Mouse (Mus musculus) erythroblast, embryonic 14.5 days (primary cell): Measurements from ENCODE around the gene 1110051M20Rik.

Experiments
- GATA1 ChIP-seq: IDR thresholded peaks from 2 replicates; pipeline ENCODE4 v1.6.1; 2012; ENCODE audit warnings: low read length, inconsistent platforms, mixed read lengths
- TAL1 ChIP-seq: IDR thresholded peaks from 3 replicates; pipeline ENCODE4 v1.6.1; 2012; ENCODE audit warnings: low read length, inconsistent platforms, mixed read lengths

DNA sequence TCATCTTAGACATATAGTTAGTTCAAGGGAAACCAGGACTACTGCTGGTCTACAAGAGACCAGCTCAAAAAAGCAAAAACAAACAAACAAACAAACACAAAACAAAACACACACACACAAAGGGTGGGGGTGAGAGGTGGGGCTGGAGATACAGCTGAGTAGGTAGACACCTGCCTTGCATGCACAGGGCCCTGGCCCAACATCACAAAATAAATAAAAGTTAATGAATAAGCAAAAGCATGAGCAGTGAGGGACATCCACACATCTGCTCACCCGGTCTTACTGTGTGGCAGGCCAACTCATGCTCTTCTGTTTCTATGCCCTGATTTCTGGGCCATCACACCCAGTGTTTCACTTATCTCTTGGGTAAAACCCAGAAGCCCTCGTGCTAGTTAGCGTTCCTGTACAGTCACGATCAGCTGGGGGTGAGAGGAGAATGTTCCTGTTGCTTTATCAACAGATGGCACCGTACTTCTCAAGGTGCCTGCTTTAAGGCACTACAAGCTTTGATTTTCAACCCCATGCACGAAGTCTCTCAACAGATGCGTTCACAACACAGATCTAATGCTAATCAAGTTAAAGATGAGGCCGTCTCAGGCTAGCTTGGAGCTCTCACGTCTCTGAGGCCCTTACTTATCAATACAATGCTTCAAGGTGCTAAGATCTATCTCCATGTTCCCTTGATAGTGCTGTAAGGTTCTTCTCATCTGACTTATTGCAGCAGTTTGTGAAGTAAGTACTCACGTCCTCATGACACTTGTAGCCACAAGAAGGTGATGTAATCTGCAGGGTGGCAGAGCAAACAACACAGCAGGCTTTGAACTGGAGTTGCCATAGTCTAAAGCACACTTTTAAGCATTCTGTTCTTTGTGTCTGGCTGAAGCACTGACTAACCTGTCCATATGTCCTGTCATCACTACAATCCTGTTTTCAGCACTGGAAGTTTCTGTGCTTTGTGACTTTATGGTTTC, 123.7 kb downstream of the 1110051M20Rik start:
- no peak for TF ChIP-seq GATA1
- no peak for TF ChIP-seq TAL1
